Mouse (Mus musculus): Measurements from ENCODE around the gene Hcn2. TPM values are rescaled to one million over a fixed set of nuclear protein-coding genes. Genes with fewer than 3 reads are reported as not detected.

Hcn2 gene
- polyA plus RNA-seq, 1 experiment from 2014 or later, result 0.10 TPM

GRCm38 (mm10) chr10:79780664-79781015, 64.2 kb downstream of the Hcn2 start:
- 0 out of 2 replicates have a peak overlapping the region, but pooled peaks have one; percentile 37 for H3K9ac ChIP-seq
- WGBS, result 1% methylated on average over 13 of the region's 13 CpGs
- H3K27ac ChIP-seq, result no peak overlapping the region; the same call in 1 of the 2 replicates
- H3K4me3 ChIP-seq, result peak overlapping the region; percentile 46
- peaks cover 43% of the 10 kb centered on the region for H3K4me1 ChIP-seq
- H3K36me3 ChIP-seq, result no peaks in the 10 kb centered on the region
- H3K27me3 ChIP-seq, result peaks cover 60% of the 10 kb centered on the region
- ATAC-seq (ENCODE audit: insufficient number of reproducible peaks, insufficient read depth, low FRiP score, low TSS enrichment, low read depth), result no peak; the same call in 1 of the 2 replicates
- H3K9me3 ChIP-seq, result no peaks in the 10 kb centered on the region
- H3K4me2 ChIP-seq, result peak overlapping the region; percentile 75

- H3K27ac ChIP-seq, result no peak overlapping the region
- peak overlapping the region; percentile 75 for H3K4me2 ChIP-seq
- ATAC-seq (ENCODE audit: insufficient number of reproducible peaks, insufficient read depth, low FRiP score, low TSS enrichment, low read depth), result no peak
- WGBS, result 29% methylated on average over 21 of the region's 21 CpGs
- H3K9me3 ChIP-seq, result no peaks in the 10 kb centered on the region
- H3K4me3 ChIP-seq, result peak overlapping the region; percentile 46
- no peaks in the 10 kb centered on the region for H3K36me3 ChIP-seq
- H3K9ac ChIP-seq, result 0 out of 2 replicates have a peak overlapping the region, but pooled peaks have one; percentile 36
- H3K4me1 ChIP-seq, result peaks cover 43% of the 10 kb centered on the region
- peaks cover 60% of the 10 kb centered on the region for H3K27me3 ChIP-seq
Measured at GRCm38 (mm10) chr10:79781139-79781538, 64.7 kb downstream of the Hcn2 start.

DNA sequence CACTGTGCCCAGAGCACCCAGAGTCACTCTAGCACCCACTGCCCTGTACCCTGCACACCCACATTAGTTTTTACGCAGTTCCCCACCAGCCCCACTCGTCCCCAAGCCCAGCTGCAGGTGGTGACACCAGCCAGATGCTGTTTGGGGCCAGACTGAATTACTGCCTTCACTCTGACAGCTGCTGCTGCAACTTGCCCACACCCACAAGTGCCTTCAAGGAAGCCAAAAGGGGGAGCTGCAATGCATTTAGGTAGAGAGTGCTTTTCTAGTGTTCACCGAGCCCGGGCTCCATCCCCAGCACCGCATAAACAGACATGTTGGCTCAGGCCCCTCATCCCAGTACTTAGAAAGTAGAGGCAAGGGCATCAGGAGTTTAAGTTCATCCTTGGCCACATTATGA, 65.5 kb downstream of the Hcn2 start:
- no peak overlapping the region for H3K27ac ChIP-seq
- no peak overlapping the region for H3K4me3 ChIP-seq
- H3K27me3 ChIP-seq, result peaks cover 60% of the 10 kb centered on the region

GRCm38 (mm10) chr10:79783050-79783449, 66.6 kb downstream of the Hcn2 start:
- peaks cover 57% of the 10 kb centered on the region for H3K27me3 ChIP-seq
- 63% methylated on average over 7 of the region's 7 CpGs for WGBS

More for the DNA sequence above, 65.5 kb downstream of the Hcn2 start:
- peaks cover 40% of the 10 kb centered on the region for H3K4me1 ChIP-seq
- ATAC-seq (ENCODE audit: insufficient number of reproducible peaks, insufficient read depth, low FRiP score, low TSS enrichment, low read depth), result no peak
- no peak overlapping the region for H3K9ac ChIP-seq
- 52% methylated on average over 5 of the region's 5 CpGs for WGBS
- no peak overlapping the region for H3K4me2 ChIP-seq
- no peaks in the 10 kb centered on the region for H3K36me3 ChIP-seq
- H3K9me3 ChIP-seq, result no peaks in the 10 kb centered on the region

GRCm38 (mm10) chr10:79783920-79784800, 67.7 kb downstream of the Hcn2 start:
- Histone ChIP-seq H3K9me3 (no peaks in the 10 kb centered on the region), H3K4me1 (peaks cover 23% of the 10 kb centered on the region), H3K4me3 (no peak overlapping the region), H3K27ac (no peak overlapping the region), H3K36me3 (no peaks in the 10 kb centered on the region), H3K9ac (no peak overlapping the region), H3K4me2 (no peak overlapping the region), H3K27me3 (peaks cover 46% of the 10 kb centered on the region)
- ATAC-seq (ENCODE audit: insufficient number of reproducible peaks, insufficient read depth, low FRiP score, low TSS enrichment, low read depth), result no peak
- 38% methylated on average over 27 of the region's 27 CpGs for WGBS

More at GRCm38 (mm10) chr10:79783050-79783449, 66.6 kb downstream of the Hcn2 start:
- Histone ChIP-seq H3K4me2 (no peak overlapping the region), H3K36me3 (no peaks in the 10 kb centered on the region), H3K9me3 (no peaks in the 10 kb centered on the region), H3K27ac (no peak overlapping the region), H3K9ac (no peak overlapping the region), H3K4me3 (no peak overlapping the region), H3K4me1 (peaks cover 29% of the 10 kb centered on the region)
- ATAC-seq (ENCODE audit: insufficient number of reproducible peaks, insufficient read depth, low FRiP score, low TSS enrichment, low read depth), result no peak

Other genes starting within 250 kb of the Hcn2 start
- not detected in 2 replicates for gene Vmn2r83, start 247.9 kb upstream of the Hcn2 start, polyA plus RNA-seq (2015; fragmentation: Nextera tagmentation; extraction: Ambion mirVana)
- gene Plpp2, start 182.8 kb upstream of the Hcn2 start, polyA plus RNA-seq (2015; fragmentation: Nextera tagmentation; extraction: Ambion mirVana), result 19.8 and 23.4 TPM in 2 replicates
- gene Mier2, start 161.4 kb upstream of the Hcn2 start, polyA plus RNA-seq (2015; fragmentation: Nextera tagmentation; extraction: Ambion mirVana), result 71.0 and 73.6 TPM in 2 replicates
- not detected in 2 replicates for gene Theg, start 129.3 kb upstream of the Hcn2 start, polyA plus RNA-seq (2015; fragmentation: Nextera tagmentation; extraction: Ambion mirVana)
- not detected in 2 replicates for gene C2cd4c, start 102.6 kb upstream of the Hcn2 start, polyA plus RNA-seq (2015; fragmentation: Nextera tagmentation; extraction: Ambion mirVana)
- gene Shc2, start 78.7 kb upstream of the Hcn2 start, polyA plus RNA-seq (2015; fragmentation: Nextera tagmentation; extraction: Ambion mirVana), result 11.7 and 13.7 TPM in 2 replicates
- gene Odf3l2, start 70.9 kb upstream of the Hcn2 start, polyA plus RNA-seq (2015; fragmentation: Nextera tagmentation; extraction: Ambion mirVana), result not detected in 2 replicates
- gene Madcam1, start 52.1 kb upstream of the Hcn2 start, polyA plus RNA-seq (2015; fragmentation: Nextera tagmentation; extraction: Ambion mirVana), result 11.3 and 11.8 TPM in 2 replicates
- 58.1 and 62.1 TPM in 2 replicates for gene Tpgs1, start 47.3 kb upstream of the Hcn2 start, polyA plus RNA-seq (2015; fragmentation: Nextera tagmentation; extraction: Ambion mirVana)
- gene Cdc34, start 34.4 kb upstream of the Hcn2 start, polyA plus RNA-seq (2015; fragmentation: Nextera tagmentation; extraction: Ambion mirVana), result 102 and 106 TPM in 2 replicates
- gene Gzmm, start 27.6 kb upstream of the Hcn2 start, polyA plus RNA-seq (2015; fragmentation: Nextera tagmentation; extraction: Ambion mirVana), result 0.81 and 0.84 TPM in 2 replicates
- 703 and 715 TPM in 2 replicates for gene Bsg, start 12.1 kb upstream of the Hcn2 start, polyA plus RNA-seq (2015; fragmentation: Nextera tagmentation; extraction: Ambion mirVana)
- 42.8 and 50.9 TPM in 2 replicates for gene Polrmt, start 29.9 kb downstream of the Hcn2 start, polyA plus RNA-seq (2015; fragmentation: Nextera tagmentation; extraction: Ambion mirVana)
- gene Fgf22, start 38.4 kb downstream of the Hcn2 start, polyA plus RNA-seq (2015; fragmentation: Nextera tagmentation; extraction: Ambion mirVana), result 0.54 and 0.80 TPM in 2 replicates
- 79.2 and 96.5 TPM in 2 replicates for gene Rnf126, start 50.3 kb downstream of the Hcn2 start, polyA plus RNA-seq (2015; fragmentation: Nextera tagmentation; extraction: Ambion mirVana)
- gene Fstl3, start 60.6 kb downstream of the Hcn2 start, polyA plus RNA-seq (2015; fragmentation: Nextera tagmentation; extraction: Ambion mirVana), result 7.5 and 8.3 TPM in 2 replicates
- gene Prss57, start 74.3 kb downstream of the Hcn2 start, polyA plus RNA-seq (2015; fragmentation: Nextera tagmentation; extraction: Ambion mirVana), result not detected in 2 replicates
- 105 and 112 TPM in 2 replicates for gene Palm, start 76.9 kb downstream of the Hcn2 start, polyA plus RNA-seq (2015; fragmentation: Nextera tagmentation; extraction: Ambion mirVana)
- gene Misp, start 104.4 kb downstream of the Hcn2 start, polyA plus RNA-seq (2015; fragmentation: Nextera tagmentation; extraction: Ambion mirVana), result 2.5 and 5.2 TPM in 2 replicates
- gene Ptbp1, start 137.8 kb downstream of the Hcn2 start, polyA plus RNA-seq (2015; fragmentation: Nextera tagmentation; extraction: Ambion mirVana), result 386 and 390 TPM in 2 replicates
- 7.3 and 8.5 TPM in 2 replicates for gene Prtn3, start 157.8 kb downstream of the Hcn2 start, polyA plus RNA-seq (2015; fragmentation: Nextera tagmentation; extraction: Ambion mirVana)
- 126 and 138 TPM in 2 replicates for gene Plppr3, start 158.0 kb downstream of the Hcn2 start, polyA plus RNA-seq (2015; fragmentation: Nextera tagmentation; extraction: Ambion mirVana)
- 1.9 TPM in 1 of 2 replicates, not detected in the other for gene Elane, start 169.6 kb downstream of the Hcn2 start, polyA plus RNA-seq (2015; fragmentation: Nextera tagmentation; extraction: Ambion mirVana)
- gene Cfd, start 174.2 kb downstream of the Hcn2 start, polyA plus RNA-seq (2015; fragmentation: Nextera tagmentation; extraction: Ambion mirVana), result not detected in 2 replicates
- gene Med16, start 192.3 kb downstream of the Hcn2 start, polyA plus RNA-seq (2015; fragmentation: Nextera tagmentation; extraction: Ambion mirVana), result 47.6 and 49.3 TPM in 2 replicates
- 8.1 and 29.9 TPM in 2 replicates for gene Gm26602, start 194.2 kb downstream of the Hcn2 start, polyA plus RNA-seq (2015; fragmentation: Nextera tagmentation; extraction: Ambion mirVana)
- gene Kiss1r, start 200.3 kb downstream of the Hcn2 start, polyA plus RNA-seq (2015; fragmentation: Nextera tagmentation; extraction: Ambion mirVana), result 0.98 and 1.3 TPM in 2 replicates
- gene R3hdm4, start 204.6 kb downstream of the Hcn2 start, polyA plus RNA-seq (2015; fragmentation: Nextera tagmentation; extraction: Ambion mirVana), result 190 and 206 TPM in 2 replicates
- 5.3 and 6.9 TPM in 2 replicates for gene Arid3a, start 210.4 kb downstream of the Hcn2 start, polyA plus RNA-seq (2015; fragmentation: Nextera tagmentation; extraction: Ambion mirVana)
- gene Wdr18, start 243.5 kb downstream of the Hcn2 start, polyA plus RNA-seq (2015; fragmentation: Nextera tagmentation; extraction: Ambion mirVana), result 97.7 and 106 TPM in 2 replicates